Mouse (Mus musculus): ENCODE results near the gene Cdh24. TPM values are rescaled to one million over a fixed set of nuclear protein-coding genes. Genes with fewer than 3 reads are reported as not detected.

The Cdh24 gene
- polyA plus RNA-seq, 1 experiment from 2014 or later = 2.1 TPM

- Histone ChIP-seq H3K9ac (ENCODE audit: low read length) (no peak overlapping the region), H3K4me1 (replicated peaks; ENCODE audit: control insufficient read depth, insufficient read depth, low read length) (no peaks in the 10 kb centered on the region; the same call in 1 of the 2 replicates), H3K9me3 (ENCODE audit: control insufficient read depth, low read length) (no peaks in the 10 kb centered on the region), H3K4me2 (ENCODE audit: low read depth, low read length) (no peak overlapping the region), H3K27me3 (ENCODE audit: control insufficient read depth, insufficient read depth, low read depth, low read length) (no peaks in the 10 kb centered on the region), H3K4me3 (ENCODE audit: low read length) (no peak overlapping the region), H3K36me3 (ENCODE audit: control insufficient read depth, insufficient read depth, low read length) (peaks cover 29% of the 10 kb centered on the region), H3K27ac (ENCODE audit: low read length) (0 out of 2 replicates have a peak overlapping the region, but pooled peaks have one; percentile 1)
- 42% methylated on average over 2 of the region's 2 CpGs for WGBS
- ATAC-seq (ENCODE audit: low read depth) = peak; percentile 26; the same call in 1 of the 2 replicates
These were observed 33.2 kb upstream of the Cdh24 start for GRCm38 (mm10) chr14:54674317-54674716.

- H3K27ac ChIP-seq (ENCODE audit: low read length) = no peak overlapping the region
- H3K9ac ChIP-seq (ENCODE audit: low read length) = no peak overlapping the region
- H3K4me3 ChIP-seq (ENCODE audit: low read length) = no peak overlapping the region
- H3K36me3 ChIP-seq (ENCODE audit: control insufficient read depth, insufficient read depth, low read length) = peaks cover 44% of the 10 kb centered on the region
- 76% methylated on average over 4 of the region's 4 CpGs for WGBS
- no peaks in the 10 kb centered on the region for H3K9me3 ChIP-seq (ENCODE audit: control insufficient read depth, low read length)
- H3K4me1 ChIP-seq (replicated peaks; ENCODE audit: control insufficient read depth, insufficient read depth, low read length) = no peaks in the 10 kb centered on the region; the same call in 1 of the 2 replicates
- H3K27me3 ChIP-seq (ENCODE audit: control insufficient read depth, insufficient read depth, low read depth, low read length) = no peaks in the 10 kb centered on the region
- no peak overlapping the region for H3K4me2 ChIP-seq (ENCODE audit: low read depth, low read length)
- ATAC-seq (ENCODE audit: low read depth) = no peak
These were observed 28.2 kb upstream of the Cdh24 start for GRCm38 (mm10) chr14:54669381-54669780.

GRCm38 (mm10) chr14:54664477-54665222, 23.5 kb upstream of the Cdh24 start:
- no peak overlapping the region for H3K9ac ChIP-seq (ENCODE audit: low read length)
- H3K4me2 ChIP-seq (ENCODE audit: low read depth, low read length) = no peak overlapping the region
- no peaks in the 10 kb centered on the region for H3K4me1 ChIP-seq (replicated peaks; ENCODE audit: control insufficient read depth, insufficient read depth, low read length)
- H3K9me3 ChIP-seq (ENCODE audit: control insufficient read depth, low read length) = no peaks in the 10 kb centered on the region
- no peak overlapping the region for H3K4me3 ChIP-seq (ENCODE audit: low read length)
- no peak overlapping the region for H3K27ac ChIP-seq (ENCODE audit: low read length)
- 86% methylated on average over 10 of the region's 10 CpGs for WGBS
- no peaks in the 10 kb centered on the region for H3K27me3 ChIP-seq (ENCODE audit: control insufficient read depth, insufficient read depth, low read depth, low read length)
- H3K36me3 ChIP-seq (ENCODE audit: control insufficient read depth, insufficient read depth, low read length) = peaks cover 77% of the 10 kb centered on the region
- ATAC-seq (ENCODE audit: low read depth) = no peak

- Histone ChIP-seq H3K9me3 (ENCODE audit: control insufficient read depth, low read length) (no peaks in the 10 kb centered on the region), H3K9ac (ENCODE audit: low read length) (no peak overlapping the region), H3K4me1 (replicated peaks; ENCODE audit: control insufficient read depth, insufficient read depth, low read length) (no peaks in the 10 kb centered on the region), H3K36me3 (ENCODE audit: control insufficient read depth, insufficient read depth, low read length) (peaks cover 72% of the 10 kb centered on the region), H3K27me3 (ENCODE audit: control insufficient read depth, insufficient read depth, low read depth, low read length) (no peaks in the 10 kb centered on the region), H3K4me2 (ENCODE audit: low read depth, low read length) (no peak overlapping the region), H3K4me3 (ENCODE audit: low read length) (no peak overlapping the region), H3K27ac (ENCODE audit: low read length) (no peak overlapping the region)
- ATAC-seq (ENCODE audit: low read depth) = no peak
- WGBS = 90% methylated on average over 2 of the region's 2 CpGs
These were observed 18.8 kb upstream of the Cdh24 start for GRCm38 (mm10) chr14:54660009-54660408.

GRCm38 (mm10) chr14:54653496-54653895, 12.3 kb upstream of the Cdh24 start:
- Histone ChIP-seq H3K4me1 (replicated peaks; ENCODE audit: control insufficient read depth, insufficient read depth, low read length) (peaks cover 18% of the 10 kb centered on the region), H3K36me3 (ENCODE audit: control insufficient read depth, insufficient read depth, low read length) (peaks cover 45% of the 10 kb centered on the region), H3K4me3 (ENCODE audit: low read length) (peak overlapping the region; percentile 64), H3K27ac (ENCODE audit: low read length) (peak overlapping the region; percentile 58), H3K27me3 (ENCODE audit: control insufficient read depth, insufficient read depth, low read depth, low read length) (no peaks in the 10 kb centered on the region), H3K4me2 (ENCODE audit: low read depth, low read length) (peak overlapping the region; percentile 81), H3K9me3 (ENCODE audit: control insufficient read depth, low read length) (no peaks in the 10 kb centered on the region), H3K9ac (ENCODE audit: low read length) (peak overlapping the region; percentile 81)
- 0% methylated on average over 12 of the region's 12 CpGs for WGBS
- peak; percentile 92 for ATAC-seq (ENCODE audit: low read depth)

- peak overlapping the region; percentile 81 for H3K9ac ChIP-seq (ENCODE audit: low read length)
- no peak for ATAC-seq (ENCODE audit: low read depth)
- no peaks in the 10 kb centered on the region for H3K27me3 ChIP-seq (ENCODE audit: control insufficient read depth, insufficient read depth, low read depth, low read length)
- H3K27ac ChIP-seq (ENCODE audit: low read length) = peak overlapping the region; percentile 58
- WGBS = 0% methylated on average over 7 of the region's 7 CpGs
- H3K9me3 ChIP-seq (ENCODE audit: control insufficient read depth, low read length) = no peaks in the 10 kb centered on the region
- H3K4me2 ChIP-seq (ENCODE audit: low read depth, low read length) = peak overlapping the region; percentile 81
- peaks cover 41% of the 10 kb centered on the region for H3K36me3 ChIP-seq (ENCODE audit: control insufficient read depth, insufficient read depth, low read length)
- H3K4me1 ChIP-seq (replicated peaks; ENCODE audit: control insufficient read depth, insufficient read depth, low read length) = peaks cover 18% of the 10 kb centered on the region
- peak overlapping the region; percentile 64 for H3K4me3 ChIP-seq (ENCODE audit: low read length)
These were observed 11.6 kb upstream of the Cdh24 start for GRCm38 (mm10) chr14:54652787-54653186.

GRCm38 (mm10) chr14:54651556-54651955, 10.4 kb upstream of the Cdh24 start:
- Histone ChIP-seq H3K9me3 (ENCODE audit: control insufficient read depth, low read length) (no peaks in the 10 kb centered on the region), H3K9ac (ENCODE audit: low read length) (no peak overlapping the region), H3K4me1 (replicated peaks; ENCODE audit: control insufficient read depth, insufficient read depth, low read length) (peaks cover 20% of the 10 kb centered on the region), H3K4me3 (ENCODE audit: low read length) (no peak overlapping the region), H3K27ac (ENCODE audit: low read length) (peak overlapping the region; percentile 37; the same call in 1 of the 2 replicates), H3K27me3 (ENCODE audit: control insufficient read depth, insufficient read depth, low read depth, low read length) (no peaks in the 10 kb centered on the region), H3K36me3 (ENCODE audit: control insufficient read depth, insufficient read depth, low read length) (peaks cover 39% of the 10 kb centered on the region), H3K4me2 (ENCODE audit: low read depth, low read length) (no peak overlapping the region)
- WGBS = 64% methylated on average over 4 of the region's 4 CpGs
- no peak for ATAC-seq (ENCODE audit: low read depth)

GRCm38 (mm10) chr14:54650621-54651454, 9.7 kb upstream of the Cdh24 start:
- Histone ChIP-seq H3K9me3 (ENCODE audit: control insufficient read depth, low read length) (no peaks in the 10 kb centered on the region), H3K27ac (ENCODE audit: low read length) (no peak overlapping the region), H3K36me3 (ENCODE audit: control insufficient read depth, insufficient read depth, low read length) (peaks cover 39% of the 10 kb centered on the region), H3K4me1 (replicated peaks; ENCODE audit: control insufficient read depth, insufficient read depth, low read length) (peaks cover 21% of the 10 kb centered on the region), H3K4me2 (ENCODE audit: low read depth, low read length) (no peak overlapping the region), H3K9ac (ENCODE audit: low read length) (no peak overlapping the region), H3K4me3 (ENCODE audit: low read length) (no peak overlapping the region), H3K27me3 (ENCODE audit: control insufficient read depth, insufficient read depth, low read depth, low read length) (no peaks in the 10 kb centered on the region)
- 57% methylated on average over 23 of the region's 23 CpGs for WGBS
- peak; percentile 44; the same call in 1 of the 2 replicates for ATAC-seq (ENCODE audit: low read depth)

GRCm38 (mm10) chr14:54647900-54648299, 6.7 kb upstream of the Cdh24 start:
- H3K4me3 ChIP-seq (ENCODE audit: low read length) = no peak overlapping the region
- peaks cover 14% of the 10 kb centered on the region for H3K4me1 ChIP-seq (replicated peaks; ENCODE audit: control insufficient read depth, insufficient read depth, low read length)
- no peaks in the 10 kb centered on the region for H3K27me3 ChIP-seq (ENCODE audit: control insufficient read depth, insufficient read depth, low read depth, low read length)
- H3K4me2 ChIP-seq (ENCODE audit: low read depth, low read length) = no peak overlapping the region
- H3K27ac ChIP-seq (ENCODE audit: low read length) = no peak overlapping the region
- peaks cover 63% of the 10 kb centered on the region for H3K36me3 ChIP-seq (ENCODE audit: control insufficient read depth, insufficient read depth, low read length)
- H3K9me3 ChIP-seq (ENCODE audit: control insufficient read depth, low read length) = no peaks in the 10 kb centered on the region
- H3K9ac ChIP-seq (ENCODE audit: low read length) = no peak overlapping the region
- no peak for ATAC-seq (ENCODE audit: low read depth)
- 71% methylated on average over 4 of the region's 4 CpGs for WGBS
